Mouse (Mus musculus) right cerebral cortex, postnatal 25 days (tissue): ENCODE results near the gene Syne3.

ENCODE experiments used
- DNase-seq: peaks from one replicate; pipeline ENCODE4 v3.0.0; 2022

The Syne3 gene

DNA sequence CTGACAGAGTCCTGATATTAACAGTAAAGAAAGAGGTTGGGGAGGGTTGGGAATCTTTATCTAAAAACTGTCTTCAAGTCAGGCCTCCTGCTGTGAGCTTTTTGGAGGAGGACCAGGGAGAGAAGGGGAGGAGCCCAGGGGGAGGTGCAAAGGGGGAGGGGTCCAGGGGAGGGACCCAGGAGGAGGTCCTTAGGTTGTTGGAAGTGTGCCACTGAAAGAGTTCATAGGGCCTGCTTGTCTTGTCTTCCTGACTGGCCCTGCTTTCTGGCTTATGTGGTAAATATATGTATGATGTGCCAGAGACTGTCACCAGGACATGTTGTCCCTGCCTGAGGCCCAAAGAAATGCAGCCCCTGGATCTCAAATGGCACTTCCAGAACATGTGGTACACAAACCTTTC is 49.2 kb downstream of the Syne3 start:
- no peak for DNase-seq

DNA sequence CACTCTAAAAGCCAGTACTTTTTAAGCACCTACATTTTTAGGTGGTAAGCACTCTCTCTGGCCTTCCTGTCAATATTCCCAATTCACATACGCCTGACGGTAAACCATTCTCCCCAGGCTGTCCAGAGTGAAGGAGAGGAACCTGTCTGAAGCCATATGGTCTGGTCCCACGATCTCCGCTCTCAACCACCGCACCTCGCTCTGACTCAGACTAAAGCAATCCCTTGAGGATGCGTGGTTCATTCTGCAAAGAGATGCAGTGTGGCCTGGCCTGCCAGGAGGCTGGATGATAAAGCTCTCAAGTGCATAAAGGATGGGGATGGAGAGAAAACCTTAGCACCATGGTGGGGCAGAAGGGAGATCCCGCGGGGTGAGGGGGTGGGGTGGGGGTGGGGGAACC is 49.6 kb downstream of the Syne3 start:
- DNase-seq: no peak

- no peak for DNase-seq
These were observed 51.3 kb downstream of the Syne3 start for GRCm38 (mm10) chr12:104958263-104958662.

DNA sequence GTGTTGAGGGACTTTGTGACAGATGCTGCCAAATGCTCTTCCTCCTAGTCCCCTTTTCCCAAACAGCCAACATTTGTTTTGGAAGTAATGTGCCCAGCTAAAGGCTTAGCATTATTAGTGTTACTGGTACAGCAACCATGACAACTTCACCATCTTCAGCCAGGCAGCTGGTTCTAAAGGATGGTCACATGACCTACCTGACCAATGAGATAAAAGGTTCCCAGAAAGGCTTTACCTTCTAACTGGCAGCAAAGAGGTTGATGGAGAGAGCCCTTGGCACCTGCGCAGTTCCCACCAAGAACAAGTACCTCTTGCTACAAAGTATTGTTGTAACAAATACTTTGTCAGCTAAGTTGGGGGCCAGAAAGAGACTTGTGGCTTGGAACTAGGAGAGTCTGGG is 52.4 kb downstream of the Syne3 start:
- no peak for DNase-seq

DNA sequence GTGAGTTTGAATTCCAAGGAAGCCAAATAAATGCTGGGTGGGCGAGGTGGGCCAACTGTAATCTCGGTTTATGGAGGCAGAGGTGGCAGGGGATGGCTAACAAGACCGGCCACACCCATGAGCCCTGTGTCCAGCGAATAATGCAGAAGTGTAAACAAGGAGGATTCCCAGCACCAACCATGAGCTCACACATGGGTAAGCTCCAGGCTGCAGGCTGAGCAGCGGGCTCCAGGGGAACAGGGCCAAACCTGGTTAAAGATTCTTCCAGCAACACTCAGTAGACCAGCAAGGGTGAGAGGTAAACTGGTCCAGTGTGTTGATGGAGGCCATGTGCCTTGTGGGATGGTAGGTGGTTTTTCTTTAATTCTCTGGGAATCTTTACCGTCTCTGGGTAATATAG is 53.2 kb downstream of the Syne3 start:
- no peak for DNase-seq

GRCm38 (mm10) chr12:104955003-104955800 is 54.4 kb downstream of the Syne3 start:
- no peak for DNase-seq

GRCm38 (mm10) chr12:104953941-104954340 is 55.7 kb downstream of the Syne3 start:
- peak; percentile 24 for DNase-seq

DNA sequence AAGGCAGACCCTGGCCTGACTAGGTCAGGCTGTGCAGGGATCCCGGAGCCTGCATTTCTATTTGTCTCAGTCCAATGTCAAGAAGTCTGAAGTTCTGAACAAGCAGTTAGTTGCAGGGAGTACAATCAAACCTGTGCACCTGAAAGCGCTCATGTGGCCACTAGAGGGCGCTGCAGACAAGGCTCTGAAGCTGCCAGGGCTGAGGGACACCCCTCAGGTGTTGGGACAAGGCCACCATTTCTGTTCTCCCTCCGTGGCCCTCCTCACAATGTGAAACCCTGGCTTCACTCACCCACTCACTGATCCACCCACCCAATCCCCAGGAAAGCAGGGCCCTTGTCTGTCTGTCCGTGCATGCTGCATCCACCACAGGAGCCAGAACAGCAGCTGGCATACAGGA is 57.2 kb downstream of the Syne3 start:
- DNase-seq: peak; percentile 58

- no peak for DNase-seq
These were observed 61.7 kb downstream of the Syne3 start for GRCm38 (mm10) chr12:104947911-104948310.

DNA sequence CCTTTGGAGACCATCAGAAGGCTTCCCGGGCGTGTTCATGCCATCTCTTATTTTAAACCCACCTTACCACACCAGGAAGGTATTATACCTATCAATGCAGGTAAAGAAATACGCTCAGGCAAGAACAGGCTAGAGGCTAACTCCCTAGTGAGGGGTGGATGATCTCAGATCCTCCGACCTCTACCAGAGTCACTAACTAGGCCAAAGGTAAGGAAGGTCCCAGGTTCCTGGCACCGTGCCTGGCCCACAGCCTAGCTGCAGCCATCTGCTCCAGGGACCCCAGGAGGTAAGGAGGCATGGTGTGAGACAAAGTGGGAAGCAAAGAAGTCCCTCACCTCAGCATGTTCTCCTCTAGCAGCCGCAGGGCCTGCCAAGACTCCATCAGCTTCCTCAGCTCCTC is 63.4 kb downstream of the Syne3 start:
- no peak for DNase-seq

DNA sequence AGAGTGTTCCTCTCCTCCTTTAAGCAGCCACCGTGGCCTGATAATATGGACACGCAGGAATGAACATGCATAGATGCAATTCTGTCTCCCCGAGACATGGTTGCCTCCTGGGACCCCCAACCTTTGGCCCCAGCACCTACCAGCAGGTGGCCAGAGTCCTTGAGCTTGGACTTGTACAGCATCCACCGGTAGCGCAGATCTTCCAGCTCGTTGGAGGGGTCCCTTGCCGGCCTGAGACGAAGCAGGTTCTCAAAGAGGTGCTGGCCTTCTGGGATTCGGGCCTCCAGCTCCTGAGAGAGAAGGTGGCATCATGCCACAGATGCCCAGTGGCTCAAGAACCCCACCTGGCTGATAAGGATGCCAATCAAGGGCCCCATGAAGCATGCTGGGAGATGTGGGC is 69.1 kb downstream of the Syne3 start:
- no peak for DNase-seq

- no peak for DNase-seq
These were observed 69.6 kb downstream of the Syne3 start for GRCm38 (mm10) chr12:104940027-104940386.

DNA sequence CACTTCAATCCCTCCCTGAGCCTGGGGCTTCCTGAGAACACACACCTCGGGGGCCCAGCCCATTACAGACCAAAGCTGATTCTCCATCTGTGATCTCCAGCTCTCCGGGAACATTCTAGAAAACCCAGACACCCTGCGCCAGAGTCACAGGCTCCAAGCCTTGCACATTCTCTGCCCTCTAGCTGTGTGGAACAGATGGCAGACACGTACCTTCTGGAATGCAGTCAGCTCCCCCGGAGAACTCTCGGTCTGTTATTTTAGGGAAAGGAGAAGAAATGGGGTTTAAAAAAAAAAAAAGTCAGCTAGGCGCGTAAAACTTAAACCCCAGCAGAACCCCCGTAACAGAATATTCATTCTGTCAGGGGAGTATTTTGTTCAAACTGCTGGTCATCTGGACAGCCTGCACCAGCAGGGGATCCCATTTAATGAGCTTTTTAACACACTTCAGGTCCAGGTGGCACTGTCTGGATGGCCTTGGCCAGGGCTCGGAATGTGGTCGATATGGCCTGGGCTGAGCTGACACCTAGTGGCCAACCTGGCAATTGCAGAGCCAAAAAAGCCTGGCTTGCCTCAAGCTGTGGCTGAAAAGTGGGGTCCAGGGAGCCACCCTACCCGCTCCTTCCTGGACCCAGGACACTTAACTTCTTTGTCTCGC is 70.1 kb downstream of the Syne3 start:
- peak; percentile 77 for DNase-seq

- DNase-seq: no peak
These were observed 70.7 kb downstream of the Syne3 start for GRCm38 (mm10) chr12:104938935-104939334.

DNA sequence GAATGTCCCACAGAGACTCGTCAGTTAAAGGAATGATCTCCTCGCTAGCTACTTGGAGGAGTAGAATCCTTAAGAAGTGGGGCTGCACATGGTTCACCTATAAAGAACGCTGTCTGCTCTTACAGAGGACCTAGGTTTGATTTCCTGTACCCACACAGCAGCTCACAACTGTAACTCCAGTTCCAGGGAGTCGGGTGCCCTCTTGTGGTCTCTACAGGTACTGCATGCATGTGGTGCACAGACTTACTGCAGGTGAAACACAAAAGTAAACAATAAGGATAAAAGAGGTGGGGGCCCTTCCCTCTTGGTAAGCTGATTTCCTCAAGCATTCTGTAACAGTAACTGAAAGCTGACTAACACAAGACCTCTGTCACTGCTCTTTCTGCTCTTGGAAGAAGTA is 73.4 kb downstream of the Syne3 start:
- DNase-seq: no peak

GRCm38 (mm10) chr12:104935144-104935543 is 74.5 kb downstream of the Syne3 start:
- no peak for DNase-seq

- DNase-seq: no peak
These were observed 75.8 kb downstream of the Syne3 start for GRCm38 (mm10) chr12:104933800-104934199.

DNA sequence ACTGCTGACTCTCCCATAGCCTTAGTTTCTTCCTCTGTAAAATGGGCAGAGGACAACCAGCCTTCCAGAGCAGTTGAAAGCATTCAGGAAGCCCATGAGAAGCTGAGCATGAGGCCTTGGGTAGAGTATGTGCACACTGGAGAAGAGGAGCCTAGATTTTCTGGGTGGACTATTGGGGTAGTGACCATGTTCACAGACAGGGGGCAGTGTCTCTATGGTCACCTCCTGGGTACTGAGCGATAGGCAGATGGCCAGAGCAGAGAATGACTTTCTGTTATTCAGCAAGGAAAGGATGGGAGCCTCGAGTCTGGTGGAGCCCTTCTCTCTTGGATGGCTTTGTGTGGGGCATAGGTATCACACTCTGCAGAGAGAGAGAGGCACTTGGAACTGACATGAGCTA is 76.4 kb downstream of the Syne3 start:
- DNase-seq: no peak

GRCm38 (mm10) chr12:104925765-104926164 is 83.8 kb downstream of the Syne3 start:
- no peak for DNase-seq

GRCm38 (mm10) chr12:104925035-104925434 is 84.6 kb downstream of the Syne3 start:
- no peak for DNase-seq

DNA sequence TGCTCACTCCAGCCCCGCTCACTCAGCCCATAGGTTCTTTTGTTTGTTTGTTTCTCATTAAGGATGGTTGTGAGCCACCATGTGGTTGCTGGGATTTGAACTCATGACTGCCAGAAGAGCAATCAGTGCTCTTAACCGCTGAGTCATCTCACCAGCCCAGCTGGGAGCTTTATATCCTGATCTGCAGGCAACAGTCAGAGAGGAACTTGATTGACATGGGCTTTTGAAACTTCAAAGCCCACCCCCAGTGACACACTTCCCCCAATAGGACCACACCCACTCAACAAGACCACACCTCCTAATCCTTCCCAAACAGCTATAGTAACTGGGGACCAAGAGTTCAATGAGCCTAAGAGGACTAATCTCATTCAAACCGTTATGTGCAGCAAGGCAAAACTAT is 85.1 kb downstream of the Syne3 start:
- no peak for DNase-seq

DNA sequence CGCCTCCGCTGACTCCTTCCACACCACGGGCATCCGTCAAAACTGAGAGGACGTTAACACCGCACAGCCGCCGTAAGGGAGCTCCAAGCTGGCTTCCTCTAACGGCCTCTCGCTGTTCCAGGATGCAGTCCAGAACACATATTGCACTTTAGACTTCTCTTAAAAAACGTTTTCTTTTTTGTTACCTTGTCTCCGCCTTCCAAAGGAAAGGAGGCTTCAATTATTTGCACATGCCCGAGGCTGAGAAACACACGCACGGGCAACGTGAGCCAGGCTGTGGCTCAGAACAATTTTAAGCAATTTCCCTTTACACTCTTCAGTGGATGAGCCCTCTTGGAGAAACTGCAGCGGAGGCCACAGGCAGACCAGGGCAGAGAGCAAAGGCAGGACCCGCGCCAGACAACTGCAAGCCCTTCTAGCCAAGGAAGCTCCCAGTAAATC is 85.6 kb downstream of the Syne3 start:
- no peak for DNase-seq

DNA sequence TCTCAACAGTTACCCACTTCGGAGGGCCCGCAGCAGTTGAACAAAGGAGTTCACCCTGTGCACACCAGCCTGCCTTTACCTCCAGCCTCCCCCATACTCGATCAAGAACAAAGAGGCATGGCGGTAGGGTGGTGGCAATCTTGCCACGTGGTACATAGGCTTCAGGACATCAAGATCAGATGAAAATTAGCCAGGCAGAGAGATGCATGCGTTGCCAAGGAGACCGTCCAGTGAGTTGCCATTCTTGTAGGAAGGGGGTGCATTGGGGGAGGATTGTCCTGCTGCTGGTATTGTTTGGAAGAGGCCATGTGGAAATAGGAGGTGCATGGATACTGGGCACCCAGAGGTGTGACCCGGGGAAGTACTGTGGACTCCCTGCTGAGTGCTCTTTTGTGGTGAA is 87.0 kb downstream of the Syne3 start:
- no peak for DNase-seq

DNA sequence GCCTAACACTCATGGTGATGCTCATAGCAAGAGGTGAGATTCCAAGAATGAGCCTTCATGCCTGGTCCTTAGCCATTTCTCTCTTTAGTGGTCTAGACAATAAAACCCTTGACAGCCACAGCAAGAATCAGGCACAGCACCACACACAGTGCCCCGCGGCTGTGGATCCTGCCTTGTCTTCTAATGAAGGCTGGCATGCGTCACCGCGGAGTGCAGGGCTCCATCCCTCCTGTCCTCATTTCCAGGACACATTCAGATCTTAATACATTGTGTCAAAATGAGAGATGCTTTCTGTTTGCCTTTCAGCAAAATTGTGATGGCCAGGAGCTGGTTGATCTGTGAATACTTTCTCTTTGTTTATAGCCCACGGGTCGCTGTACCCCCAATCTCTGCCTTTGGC is 88.5 kb downstream of the Syne3 start:
- DNase-seq: no peak

GRCm38 (mm10) chr12:104919247-104919646 is 90.4 kb downstream of the Syne3 start:
- no peak for DNase-seq
